Mouse (Mus musculus) neural tube, embryonic 11.5 days (tissue): ENCODE measurements at regions not wholly inside any gene's neighbourhood (a gene's known extent, or its start where the extent isn't known, plus 50 kb on each side); places are given as distances from the start of the nearest gene placed in this dataset.

Experiments used
- ATAC-seq: fragments of 200-750 bp; cut with Nextera tagmentation; 2 replicates; pipeline ENCODE4 v1.8.0; 2017; ENCODE audit warnings: moderate number of reproducible peaks, mild to moderate bottlenecking, moderate TSS enrichment, moderate library complexity; ENCODE audit not compliant: insufficient read depth, low FRiP score, low TSS enrichment
- DNase-seq: peaks from one replicate; pipeline ENCODE4 v3.0.0-alpha.2; 2015; ENCODE audit warnings: low spot score
- H3K27ac ChIP-seq: fragments of 300-500 bp; sonication (generic); 2 replicates; pipeline ENCODE4 v1.5.1; 2014; ENCODE audit warnings: low read depth, mild to moderate bottlenecking, low read length
- H3K27me3 ChIP-seq: fragments of 300-500 bp; sonication (generic); 2 replicates; pipeline ENCODE4 v1.6.1; 2014; ENCODE audit warnings: mild to moderate bottlenecking, low read length, mixed read lengths; ENCODE audit not compliant: control insufficient read depth, insufficient read depth
- H3K36me3 ChIP-seq: fragments of 300-500 bp; sonication (generic); 2 replicates; pipeline ENCODE4 v1.6.1; 2014; ENCODE audit warnings: mild to moderate bottlenecking, low read length, moderate library complexity, mixed read lengths; ENCODE audit not compliant: control insufficient read depth, insufficient read depth
- H3K4me1 ChIP-seq: fragments of 300-500 bp; sonication (generic); 2 replicates; pipeline ENCODE4 v1.6.1; 2014; ENCODE audit warnings: low read length, mixed read lengths; ENCODE audit not compliant: control insufficient read depth, insufficient read depth
- H3K4me2 ChIP-seq: fragments of 300-500 bp; sonication (generic); 2 replicates; pipeline ENCODE4 v1.6.1; 2014; ENCODE audit warnings: low read depth, mild to moderate bottlenecking, moderate library complexity
- H3K4me3 ChIP-seq: fragments of 300-500 bp; sonication (generic); 2 replicates; pipeline ENCODE4 v1.5.1; 2014; ENCODE audit warnings: low read depth, low read length
- H3K9ac ChIP-seq: fragments of 300-500 bp; sonication (generic); 2 replicates; pipeline ENCODE4 v1.6.1; 2014; ENCODE audit warnings: mild to moderate bottlenecking, low read length
- H3K9me3 ChIP-seq: fragments of 300-500 bp; sonication (generic); 2 replicates; pipeline ENCODE4 v1.6.1; 2016; ENCODE audit warnings: low read length; ENCODE audit not compliant: control insufficient read depth
- WGBS: fragments of 180-500 bp; shearing (Covaris S2); extraction: QIAGEN DNeasy Blood & Tissue Kit; methylation state at CpG from one replicate; pipeline ENCODE4 v1.1.7; 2014; 5-methylcytosine and 5-hydroxymethylcytosine counted together

DNA sequence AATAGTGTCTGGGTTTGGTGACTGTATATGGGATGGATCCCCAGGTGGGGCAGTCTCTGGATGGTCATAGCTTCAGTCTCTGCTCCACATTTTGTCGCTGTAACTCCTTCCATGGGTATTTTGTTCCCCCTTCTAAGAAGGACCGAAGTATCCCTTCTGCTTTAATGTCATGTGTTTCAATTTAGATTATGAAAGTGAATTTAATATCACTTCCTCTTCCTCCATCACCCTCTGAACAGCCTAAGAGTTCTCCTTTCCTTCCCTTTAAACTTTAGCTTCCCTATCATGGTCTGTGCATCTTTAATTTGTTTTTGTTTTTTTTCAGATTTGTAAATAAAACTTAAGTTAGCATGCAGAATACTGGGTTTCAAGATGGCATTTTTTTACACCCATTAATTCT is 211.0 kb upstream of the Phyhipl start:
- Histone ChIP-seq H3K9ac (no peak overlapping the region), H3K4me1 (no peaks in the 10 kb centered on the region), H3K27ac (no peak overlapping the region), H3K9me3 (no peaks in the 10 kb centered on the region), H3K4me2 (no peak overlapping the region), H3K36me3 (no peaks in the 10 kb centered on the region), H3K27me3 (no peaks in the 10 kb centered on the region), H3K4me3 (no peak overlapping the region)
- DNase-seq (no peak), ATAC-seq (no peak)
- WGBS, result 93% methylated on average over 2 of the region's 2 CpGs

- ATAC-seq (no peak), DNase-seq (no peak)
- peaks cover 3% of the 10 kb centered on the region; the same call in 1 of the 2 replicates for H3K4me1 ChIP-seq
- no peak overlapping the region for H3K4me3 ChIP-seq
- no peak overlapping the region for H3K9ac ChIP-seq
- H3K36me3 ChIP-seq, result no peaks in the 10 kb centered on the region
- H3K27ac ChIP-seq, result no peak overlapping the region
- WGBS, result 93% methylated on average over 5 of the region's 5 CpGs
- H3K27me3 ChIP-seq, result no peaks in the 10 kb centered on the region
- no peaks in the 10 kb centered on the region for H3K9me3 ChIP-seq
- no peak overlapping the region for H3K4me2 ChIP-seq
These were observed 208.9 kb upstream of the Phyhipl start for GRCm38 (mm10) chr10:70864650-70865049.

GRCm38 (mm10) chr10:70862022-70862335 is 206.2 kb upstream of the Phyhipl start:
- H3K4me2 ChIP-seq, result no peak overlapping the region
- peaks cover 3% of the 10 kb centered on the region; the same call in 1 of the 2 replicates for H3K4me1 ChIP-seq
- H3K9me3 ChIP-seq, result no peaks in the 10 kb centered on the region
- WGBS, result 58% methylated on average over 4 of the region's 4 CpGs
- no peaks in the 10 kb centered on the region for H3K27me3 ChIP-seq
- no peaks in the 10 kb centered on the region for H3K36me3 ChIP-seq
- no peak overlapping the region for H3K27ac ChIP-seq
- no peak overlapping the region for H3K9ac ChIP-seq
- no peak for DNase-seq
- no peak for ATAC-seq
- H3K4me3 ChIP-seq, result no peak overlapping the region

DNA sequence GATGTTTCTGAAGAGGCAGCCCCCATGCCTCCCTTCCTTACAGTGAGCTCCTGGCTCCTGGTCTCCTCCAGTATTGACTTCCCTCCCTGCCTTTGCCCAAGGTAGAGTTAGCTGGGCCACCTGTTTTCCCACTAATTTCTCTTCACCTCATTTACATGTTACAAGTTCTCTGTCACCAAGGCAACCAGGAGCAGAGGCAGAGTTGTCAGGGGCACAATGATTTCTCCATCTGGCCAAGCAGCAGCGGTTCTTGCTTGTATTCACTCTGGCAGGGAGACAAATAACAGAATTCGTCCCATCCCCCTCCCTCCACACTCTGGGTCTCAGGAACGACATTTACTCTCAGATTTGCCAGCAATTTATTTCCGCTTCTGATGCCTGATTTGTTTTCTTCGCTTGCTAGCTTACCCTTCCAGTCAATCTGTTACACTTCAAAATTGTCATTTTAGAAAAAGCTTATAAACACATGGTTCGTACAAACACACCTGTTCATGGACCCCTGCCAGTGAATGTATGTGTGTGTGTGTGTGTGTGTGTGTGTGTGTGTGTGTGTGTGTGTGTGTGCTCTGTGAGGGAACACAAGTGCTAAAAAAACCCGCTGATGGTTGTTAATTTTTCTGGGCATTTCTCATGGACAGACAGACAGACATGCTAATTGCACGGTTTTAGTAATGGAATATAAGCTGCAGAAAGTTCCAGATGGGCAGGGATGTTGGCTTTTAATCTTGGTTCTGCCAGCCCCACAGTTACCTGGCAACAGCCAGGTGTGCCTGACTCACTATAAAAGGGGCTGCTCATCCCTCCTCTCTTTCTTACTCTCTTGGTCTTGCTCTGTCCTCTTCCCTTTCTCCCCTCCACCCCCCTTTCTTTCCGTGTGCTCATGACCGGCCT is 205.6 kb upstream of the Phyhipl start:
- Histone ChIP-seq H3K4me1 (peaks cover 3% of the 10 kb centered on the region; the same call in 1 of the 2 replicates), H3K9me3 (no peaks in the 10 kb centered on the region), H3K4me2 (no peak overlapping the region), H3K36me3 (no peaks in the 10 kb centered on the region), H3K27me3 (no peaks in the 10 kb centered on the region), H3K27ac (no peak overlapping the region), H3K4me3 (no peak overlapping the region), H3K9ac (no peak overlapping the region)
- WGBS, result 49% methylated on average over 10 of the region's 10 CpGs
- no peak for ATAC-seq
- peak; percentile 52 for DNase-seq

- H3K9ac ChIP-seq, result no peak overlapping the region
- no peaks in the 10 kb centered on the region for H3K27me3 ChIP-seq
- peaks cover 3% of the 10 kb centered on the region; the same call in 1 of the 2 replicates for H3K4me1 ChIP-seq
- no peaks in the 10 kb centered on the region for H3K9me3 ChIP-seq
- no peak overlapping the region for H3K27ac ChIP-seq
- H3K4me3 ChIP-seq, result no peak overlapping the region
- no peaks in the 10 kb centered on the region for H3K36me3 ChIP-seq
- no peak for DNase-seq
- H3K4me2 ChIP-seq, result no peak overlapping the region
- 79% methylated on average over 14 of the region's 14 CpGs for WGBS
- ATAC-seq, result no peak
These were observed 201.5 kb upstream of the Phyhipl start for GRCm38 (mm10) chr10:70857155-70857820.

DNA sequence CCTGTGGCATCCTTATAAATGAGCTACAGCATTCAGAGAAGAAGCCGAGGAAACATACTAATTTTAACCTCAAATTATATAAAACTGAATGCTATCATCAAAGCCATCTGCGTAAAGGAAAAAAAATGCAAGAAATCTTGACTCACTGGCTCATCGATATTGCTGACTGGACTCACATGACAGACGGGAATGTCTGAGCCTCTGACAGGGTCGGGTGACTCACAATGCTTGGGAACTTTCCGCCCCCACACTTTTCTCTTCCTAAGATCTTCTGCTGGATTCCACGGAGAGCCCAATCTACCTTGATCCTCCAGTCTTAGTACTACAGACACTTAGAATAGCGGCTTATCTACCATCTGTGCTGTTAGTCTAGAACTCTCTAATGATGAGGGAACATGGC is 200.2 kb upstream of the Phyhipl start:
- 88% methylated on average over 8 of the region's 8 CpGs for whole genome bisulfite sequencing
- Histone ChIP-seq H3K27ac (no peak overlapping the region), H3K9ac (no peak overlapping the region), H3K36me3 (no peaks in the 10 kb centered on the region), H3K4me1 (no peaks in the 10 kb centered on the region), H3K27me3 (no peaks in the 10 kb centered on the region), H3K4me3 (no peak overlapping the region), H3K4me2 (no peak overlapping the region), H3K9me3 (no peaks in the 10 kb centered on the region)
- ATAC-seq (no peak), DNase-seq (no peak)

DNA sequence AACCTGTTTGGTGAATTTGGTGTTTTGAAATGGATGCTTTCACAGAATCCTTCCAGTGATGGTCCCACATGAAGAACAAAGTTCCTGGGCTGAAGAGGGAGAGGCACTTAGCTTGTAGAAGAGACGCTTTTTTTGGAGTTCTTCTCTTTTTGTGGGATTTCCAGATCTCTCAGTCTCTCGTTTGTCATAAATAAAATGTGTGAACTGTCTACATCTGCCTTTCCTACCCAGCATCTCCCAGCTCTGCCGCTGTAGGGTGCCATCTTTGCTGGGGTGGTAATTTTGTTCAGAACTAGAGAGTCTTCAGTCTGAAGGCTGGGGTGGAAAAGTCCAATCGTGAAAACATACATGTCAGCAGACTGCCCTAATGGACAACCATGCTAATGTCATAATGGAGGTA is 197.8 kb upstream of the Phyhipl start:
- Histone ChIP-seq H3K4me2 (no peak overlapping the region), H3K4me3 (no peak overlapping the region), H3K9me3 (no peaks in the 10 kb centered on the region), H3K27me3 (no peaks in the 10 kb centered on the region), H3K27ac (no peak overlapping the region), H3K9ac (no peak overlapping the region), H3K36me3 (no peaks in the 10 kb centered on the region), H3K4me1 (no peaks in the 10 kb centered on the region)
- no peak for DNase-seq
- ATAC-seq, result no peak
- 92% methylated on average over 4 of the region's 4 CpGs for WGBS

DNA sequence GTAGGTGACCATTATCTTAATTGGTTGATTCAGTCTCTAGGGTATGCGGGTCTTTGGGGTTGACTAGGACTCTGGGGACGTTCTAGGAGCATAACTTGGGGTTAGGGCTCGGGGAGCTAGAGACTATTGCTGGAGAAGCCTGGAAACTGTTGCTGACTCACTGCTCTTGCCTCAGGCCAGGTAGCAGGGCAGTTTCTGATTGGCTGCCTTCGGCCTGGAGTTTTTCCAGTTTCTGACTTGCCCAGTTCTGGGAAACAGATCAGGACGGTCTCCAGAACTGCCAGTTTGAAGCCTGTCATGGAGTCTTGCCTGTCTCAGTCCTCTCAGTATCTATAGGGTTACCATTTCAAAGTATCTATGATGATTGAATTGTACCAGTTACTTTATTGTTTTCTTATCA is 192.4 kb upstream of the Phyhipl start:
- no peak overlapping the region for H3K9ac ChIP-seq
- no peaks in the 10 kb centered on the region for H3K9me3 ChIP-seq
- no peak for DNase-seq
- H3K36me3 ChIP-seq, result no peaks in the 10 kb centered on the region
- no peak overlapping the region for H3K4me2 ChIP-seq
- ATAC-seq, result no peak
- no peaks in the 10 kb centered on the region for H3K27me3 ChIP-seq
- WGBS, result 87% methylated on average over 5 of the region's 5 CpGs
- no peak overlapping the region for H3K27ac ChIP-seq
- no peaks in the 10 kb centered on the region for H3K4me1 ChIP-seq
- no peak overlapping the region for H3K4me3 ChIP-seq

GRCm38 (mm10) chr10:70847341-70847882 is 191.6 kb upstream of the Phyhipl start:
- Histone ChIP-seq H3K9me3 (no peaks in the 10 kb centered on the region), H3K27ac (no peak overlapping the region), H3K4me2 (no peak overlapping the region), H3K36me3 (no peaks in the 10 kb centered on the region), H3K9ac (no peak overlapping the region), H3K27me3 (no peaks in the 10 kb centered on the region), H3K4me1 (no peaks in the 10 kb centered on the region), H3K4me3 (no peak overlapping the region)
- DNase-seq (no peak), ATAC-seq (no peak)
- WGBS, result 76% methylated on average over 3 of the region's 3 CpGs
